Mouse (Mus musculus): Measurements from ENCODE around the gene Gm28048.

The Gm28048 gene

GRCm38 (mm10) chr11:22844754-22845718 lies 136.9 kb downstream of the Gm28048 start:
- no peak for DNase-seq (ENCODE audit: low read depth, low spot score)

- no peak for DNase-seq (ENCODE audit: low read depth, low spot score)
These were observed 142.4 kb downstream of the Gm28048 start for GRCm38 (mm10) chr11:22839456-22839855.

GRCm38 (mm10) chr11:22838361-22838760 lies 143.5 kb downstream of the Gm28048 start:
- DNase-seq (ENCODE audit: low read depth, low spot score): no peak

GRCm38 (mm10) chr11:22836269-22836668 lies 145.6 kb downstream of the Gm28048 start:
- no peak for DNase-seq (ENCODE audit: low read depth, low spot score)

- DNase-seq (ENCODE audit: low read depth, low spot score): no peak
These were observed 149.3 kb downstream of the Gm28048 start for GRCm38 (mm10) chr11:22832600-22832999.

GRCm38 (mm10) chr11:22831916-22832315 lies 150.0 kb downstream of the Gm28048 start:
- no peak for DNase-seq (ENCODE audit: low read depth, low spot score)

GRCm38 (mm10) chr11:22830684-22831083 lies 151.2 kb downstream of the Gm28048 start:
- DNase-seq (ENCODE audit: low read depth, low spot score): no peak

GRCm38 (mm10) chr11:22830179-22830611 lies 151.7 kb downstream of the Gm28048 start:
- DNase-seq (ENCODE audit: low read depth, low spot score): no peak

- no peak for DNase-seq (ENCODE audit: low read depth, low spot score)
These were observed 152.8 kb downstream of the Gm28048 start for GRCm38 (mm10) chr11:22828988-22829632.

- no peak for DNase-seq (ENCODE audit: low read depth, low spot score)
These were observed 154.3 kb downstream of the Gm28048 start for GRCm38 (mm10) chr11:22827514-22828080.

GRCm38 (mm10) chr11:22826665-22827064 lies 155.2 kb downstream of the Gm28048 start:
- DNase-seq (ENCODE audit: low read depth, low spot score): no peak

GRCm38 (mm10) chr11:22826051-22826450 lies 155.8 kb downstream of the Gm28048 start:
- DNase-seq (ENCODE audit: low read depth, low spot score): no peak

- no peak for DNase-seq (ENCODE audit: low read depth, low spot score)
These were observed 156.3 kb downstream of the Gm28048 start for GRCm38 (mm10) chr11:22825548-22825947.

- DNase-seq (ENCODE audit: low read depth, low spot score): no peak
These were observed 157.7 kb downstream of the Gm28048 start for GRCm38 (mm10) chr11:22824049-22824705.

- no peak for DNase-seq (ENCODE audit: low read depth, low spot score)
These were observed 160.6 kb downstream of the Gm28048 start for GRCm38 (mm10) chr11:22821243-22821642.

GRCm38 (mm10) chr11:22818371-22818770 lies 163.5 kb downstream of the Gm28048 start:
- DNase-seq (ENCODE audit: low read depth, low spot score): no peak

- no peak for DNase-seq (ENCODE audit: low read depth, low spot score)
These were observed 166.0 kb downstream of the Gm28048 start for GRCm38 (mm10) chr11:22815877-22816276.

GRCm38 (mm10) chr11:22815143-22815542 lies 166.7 kb downstream of the Gm28048 start:
- no peak for DNase-seq (ENCODE audit: low read depth, low spot score)

GRCm38 (mm10) chr11:22813921-22814704 lies 167.8 kb downstream of the Gm28048 start:
- DNase-seq (ENCODE audit: low read depth, low spot score): no peak

- no peak for DNase-seq (ENCODE audit: low read depth, low spot score)
These were observed 168.5 kb downstream of the Gm28048 start for GRCm38 (mm10) chr11:22813427-22813826.

- DNase-seq (ENCODE audit: low read depth, low spot score): no peak
These were observed 170.5 kb downstream of the Gm28048 start for GRCm38 (mm10) chr11:22811413-22811812.
